Mouse (Mus musculus): Measurements from ENCODE around the gene Supv3l1.
"Not testable (repeated sequence)": the region's sequence is repeated elsewhere in the genome, so short reads cannot be mapped to it uniquely, and the experiment has no call there.

Gene Supv3l1

GRCm38 (mm10) chr10:62449364-62450279 is at the start of gene Supv3l1, which contains the start of gene 4930507D05Rik:
Gene Supv3l1, minus strand, starts transcription at chr10:62449738.
Gene 4930507D05Rik, plus strand, starts transcription at chr10:62449489.
- DNase-seq: peak; percentile 97 to 98

DNA sequence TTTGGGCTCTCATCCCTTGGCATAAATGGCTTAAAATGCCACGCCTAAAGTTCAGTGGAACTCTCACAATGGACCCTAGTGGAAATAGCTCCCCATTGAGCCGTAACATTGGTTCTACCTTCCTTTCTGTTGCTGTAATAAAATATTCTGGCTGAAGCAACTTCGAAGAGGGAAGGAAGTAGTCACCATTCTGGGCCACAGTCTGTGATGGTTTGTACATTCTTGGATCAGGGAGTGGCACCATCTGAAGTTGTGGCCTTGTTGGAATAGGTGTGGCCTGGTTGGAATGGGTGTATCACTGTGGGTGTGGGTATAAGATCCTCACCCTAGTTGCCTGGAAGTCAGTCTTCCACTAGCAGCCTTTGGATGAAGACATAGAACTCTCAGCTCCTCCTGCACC is 42.1 kb upstream of the Supv3l1 start:
- DNase-seq: not testable (repeated sequence)

DNA sequence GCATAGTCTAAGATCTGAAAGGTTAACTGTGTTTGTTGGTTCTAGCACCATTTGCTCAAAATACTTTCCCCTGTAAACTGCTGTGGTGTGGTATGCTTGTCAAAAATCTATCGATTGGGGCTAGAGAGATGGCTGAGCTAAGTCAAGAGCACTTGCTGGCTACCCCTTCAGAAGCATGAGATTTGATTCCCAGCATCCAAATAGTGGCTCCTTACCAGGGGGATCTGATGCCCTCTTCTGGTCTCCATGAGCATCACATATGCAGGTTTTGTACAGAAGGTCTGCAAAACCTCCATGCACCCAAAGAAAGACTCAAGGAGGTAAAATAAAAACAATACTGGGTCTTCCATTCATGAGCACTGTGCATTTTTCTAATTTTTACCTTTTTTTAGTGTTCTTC is 38.7 kb upstream of the Supv3l1 start:
- peak; percentile 66 to 70 for DNase-seq

GRCm38 (mm10) chr10:62486618-62487415 is 37.3 kb upstream of the Supv3l1 start, which contains the start of gene Vps26a:
Gene Vps26a, minus strand, starts transcription at chr10:62486805.
- DNase-seq: peak; percentile 99

- no peak for DNase-seq
These were observed 36.5 kb upstream of the Supv3l1 start for GRCm38 (mm10) chr10:62485878-62486582.

DNA sequence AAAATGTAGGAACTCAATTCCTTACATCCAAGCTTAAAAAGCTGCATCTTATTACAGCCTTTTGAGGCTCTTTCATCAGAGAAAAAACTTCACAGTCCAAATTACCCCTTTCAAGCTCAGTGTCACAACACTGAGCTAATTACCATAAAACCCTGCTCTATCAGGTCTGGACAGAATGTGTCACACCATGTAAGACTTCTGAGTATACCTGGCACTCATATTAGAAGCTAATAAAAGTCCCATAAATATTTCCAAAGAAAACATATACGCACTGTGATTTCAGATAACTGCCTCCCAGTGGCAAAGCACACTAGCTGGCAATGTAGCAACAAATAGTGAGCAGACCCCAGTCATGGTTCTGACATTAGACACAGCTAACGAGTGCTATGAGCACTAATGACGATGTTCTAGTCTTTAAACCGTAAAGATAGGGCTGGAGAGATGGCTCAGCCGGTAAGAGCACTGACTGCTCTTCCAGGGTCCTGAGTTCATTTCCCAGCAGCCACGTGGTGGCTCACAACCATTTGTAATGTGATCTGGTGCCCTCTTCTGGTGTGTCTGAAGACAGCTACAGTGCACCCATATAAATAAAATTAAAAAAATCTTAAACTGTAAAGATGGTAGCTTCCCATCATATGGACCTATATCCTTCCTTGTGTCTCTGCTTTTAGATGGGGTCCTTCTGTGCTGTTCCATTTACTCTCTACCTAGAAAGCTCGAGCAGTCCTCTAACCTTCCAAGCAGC is 31.7 kb upstream of the Supv3l1 start:
- no peak for DNase-seq

DNA sequence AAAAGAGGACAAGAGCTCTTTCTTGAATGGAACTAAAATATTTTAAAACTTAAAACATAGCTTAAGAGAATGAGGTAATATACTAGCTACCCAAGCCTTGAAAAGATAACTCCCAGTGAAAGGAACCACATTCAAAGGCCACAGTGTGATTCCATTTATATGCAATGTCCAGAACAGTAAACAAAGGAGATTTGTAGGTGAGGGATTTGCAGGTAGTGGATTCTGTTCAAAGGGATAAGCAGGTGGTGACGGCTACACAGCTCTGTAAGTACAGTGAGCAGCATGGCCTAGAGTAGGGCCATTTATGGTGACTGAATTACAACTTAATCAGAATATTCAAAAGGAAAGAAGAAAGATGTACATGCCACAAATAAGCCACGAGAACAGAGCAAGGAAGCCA is 27.4 kb upstream of the Supv3l1 start:
- DNase-seq: no peak

GRCm38 (mm10) chr10:62474944-62475343 is 25.4 kb upstream of the Supv3l1 start:
- no peak for DNase-seq

DNA sequence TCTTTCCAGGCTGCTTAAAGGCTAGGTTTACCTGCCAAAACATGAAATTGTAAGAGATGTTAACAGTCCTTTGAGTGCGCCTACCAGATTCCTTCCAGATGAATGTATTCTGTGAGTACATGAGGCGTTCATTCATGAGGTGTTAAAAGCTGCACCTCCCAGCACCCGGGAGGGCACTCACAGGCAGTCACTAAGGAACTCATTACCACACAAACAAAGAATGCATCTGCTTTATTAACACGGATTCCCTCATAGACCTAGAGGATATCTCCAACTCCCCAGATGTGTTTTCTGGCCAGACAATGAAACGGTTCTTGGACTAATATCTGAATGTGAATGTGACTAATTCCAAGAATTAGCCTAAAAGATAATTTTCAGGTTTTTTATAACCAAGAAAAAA is 21.6 kb upstream of the Supv3l1 start:
- DNase-seq: no peak

GRCm38 (mm10) chr10:62469736-62470135 is 20.2 kb upstream of the Supv3l1 start:
- DNase-seq: no peak

GRCm38 (mm10) chr10:62461321-62461720 is 11.8 kb upstream of the Supv3l1 start:
- no peak for DNase-seq

GRCm38 (mm10) chr10:62452001-62452400 is 2.5 kb upstream of the Supv3l1 start:
- DNase-seq: not testable (repeated sequence)

DNA sequence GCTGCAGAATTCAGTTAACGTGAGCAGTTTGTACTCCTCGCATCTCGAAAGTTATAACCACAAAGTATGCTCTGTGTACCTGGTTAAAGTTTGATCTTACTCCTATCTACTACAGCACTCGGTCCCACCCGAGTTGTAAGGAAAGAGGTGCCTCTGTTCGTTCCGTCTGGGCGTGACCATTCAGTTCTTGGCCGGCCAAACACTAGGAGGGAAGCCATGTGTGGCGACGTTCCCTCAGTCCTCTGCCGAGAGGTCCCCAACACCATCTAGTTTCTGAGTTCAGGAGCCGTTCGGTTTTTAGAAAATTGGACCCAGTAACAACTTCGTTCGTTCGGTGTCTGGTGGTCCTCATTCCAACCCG is 722 bp upstream of the Supv3l1 start:
- DNase-seq: no peak

DNA sequence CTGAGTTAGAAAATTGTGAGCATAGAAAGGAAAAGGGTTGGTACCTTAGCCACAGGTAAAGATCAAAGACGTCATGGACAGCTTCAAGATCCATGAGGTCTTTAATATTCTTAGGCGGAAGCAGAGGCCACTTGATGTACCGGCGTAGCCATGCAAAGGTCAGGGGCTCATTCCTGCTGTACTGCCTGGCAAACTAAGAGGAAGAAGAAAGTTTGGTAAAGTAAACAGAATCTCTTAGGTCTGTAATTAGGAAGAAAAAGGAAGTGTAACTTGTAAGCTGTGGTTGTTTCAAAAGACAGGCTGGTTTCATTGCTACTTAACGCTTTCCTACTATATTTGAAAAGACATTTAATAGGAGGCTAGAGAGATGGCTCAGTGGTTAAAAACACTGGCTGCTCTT is 19.1 kb downstream of the Supv3l1 start:
- no peak for DNase-seq

GRCm38 (mm10) chr10:62425081-62425871 is 24.3 kb downstream of the Supv3l1 start:
- no peak for DNase-seq

DNA sequence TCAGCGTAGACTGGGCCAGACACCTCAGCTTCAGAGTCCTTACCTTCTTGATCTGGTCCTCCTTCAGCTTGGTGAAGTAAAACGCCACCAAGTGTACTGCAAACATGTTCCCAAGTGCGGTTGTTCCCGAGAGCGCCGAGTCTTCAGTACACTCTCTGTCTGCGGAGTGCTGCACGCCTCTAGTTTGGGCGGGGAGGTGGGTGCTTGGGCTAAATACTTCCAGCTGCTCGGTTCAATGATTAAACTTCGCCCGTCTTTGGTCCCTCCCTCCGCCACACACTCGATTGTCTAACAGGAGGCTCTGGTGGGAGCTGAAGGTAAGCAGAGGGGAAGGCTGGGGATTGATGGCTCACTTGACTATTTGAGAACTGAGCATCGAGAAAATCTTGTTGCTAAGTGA is 27.3 kb downstream of the Supv3l1 start, which contains the start of gene Hkdc1:
TSS of gene Hkdc1 (minus strand) at position 237 of the 400 bp plus-strand sequence.
- no peak for DNase-seq

GRCm38 (mm10) chr10:62421127-62421526 is 28.4 kb downstream of the Supv3l1 start:
- no peak for DNase-seq

DNA sequence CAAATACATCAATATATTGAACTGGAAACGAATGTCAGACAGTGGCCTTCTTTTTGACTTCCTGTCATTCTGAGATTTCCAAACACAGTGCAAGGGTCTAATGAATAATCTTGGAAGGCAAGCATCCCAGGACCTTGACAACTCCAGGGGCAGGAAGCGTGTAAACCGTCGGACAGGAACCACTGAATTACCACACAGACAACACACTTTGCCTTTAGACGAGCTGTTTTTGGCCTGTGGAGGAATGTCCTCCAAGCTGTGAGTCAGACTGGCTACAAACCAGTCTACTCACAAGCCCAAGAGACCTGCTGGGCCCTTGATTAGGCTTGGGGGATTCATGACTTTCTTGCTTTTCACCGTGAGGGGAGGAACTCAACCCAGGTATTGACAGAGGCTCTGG is 29.1 kb downstream of the Supv3l1 start:
- no peak for DNase-seq

GRCm38 (mm10) chr10:62419422-62419821 is 30.1 kb downstream of the Supv3l1 start:
- DNase-seq: no peak

DNA sequence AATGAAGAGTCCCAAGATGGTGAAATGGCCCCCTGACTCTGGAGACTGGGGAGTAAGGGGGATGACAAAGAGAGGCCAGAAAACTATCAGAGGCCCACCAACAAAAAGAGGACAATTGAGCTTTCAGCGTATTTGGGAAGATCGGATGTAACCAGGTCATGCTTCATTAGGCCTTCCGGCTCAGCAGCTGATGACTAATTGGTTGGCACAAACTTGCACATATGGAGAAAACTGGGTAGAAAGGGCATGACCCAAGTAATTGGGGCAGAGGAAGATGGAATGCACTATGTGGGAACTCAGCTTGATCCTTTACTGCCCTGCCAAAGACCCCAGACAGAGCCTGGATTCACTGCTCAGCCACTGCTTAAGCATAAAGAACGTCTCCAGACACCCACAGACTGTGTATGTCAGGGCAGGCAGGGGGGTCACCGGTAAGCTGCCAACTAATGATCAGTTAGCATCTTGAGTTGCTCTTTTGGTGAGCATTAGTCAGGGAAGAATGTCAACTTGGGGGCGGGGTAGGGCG is 30.6 kb downstream of the Supv3l1 start:
- DNase-seq: no peak

- DNase-seq: no peak
These were observed 35.9 kb downstream of the Supv3l1 start for GRCm38 (mm10) chr10:62413606-62413982.
